Mouse (Mus musculus) brain, embryonic 14.5 days (tissue): ENCODE measurements around the gene Hoxb1. TPM values are rescaled to one million over a fixed set of nuclear protein-coding genes. Genes with fewer than 3 reads are reported as not detected.

Source experiments
- DNase-seq: peaks from one replicate; pipeline ENCODE4 v3.0.0-alpha.2; 2011; ENCODE audit warnings: low read depth
- CTCF ChIP-seq: fragments of 200-500 bp; IDR thresholded peaks from 2 replicates; pipeline ENCODE4 v1.5.1; 2012; ENCODE audit warnings: inconsistent platforms, mild to moderate bottlenecking, moderate library complexity, borderline replicate concordance; ENCODE audit not compliant: insufficient read depth, insufficient read length; ENCODE audit errors: extremely low read depth
- POLR2A ChIP-seq: fragments of 200-500 bp; IDR thresholded peaks from 2 replicates; pipeline ENCODE4 v1.6.1; 2012; ENCODE audit warnings: mild to moderate bottlenecking, inconsistent platforms, borderline replicate concordance; ENCODE audit not compliant: poor library complexity, insufficient read depth, insufficient read length, severe bottlenecking; ENCODE audit errors: extremely low read depth
- polyA plus RNA-seq: library from polyadenylated mRNA; depleted of rRNA; stranded (reverse); fragments of >200 nt; gene quantifications from 2 replicates; pipeline ENCODE4 v1.2.3, GENCODE M21; 2012

The Hoxb1 gene
- polyA plus RNA-seq, 1 experiment, result 0.04 TPM

DNA sequence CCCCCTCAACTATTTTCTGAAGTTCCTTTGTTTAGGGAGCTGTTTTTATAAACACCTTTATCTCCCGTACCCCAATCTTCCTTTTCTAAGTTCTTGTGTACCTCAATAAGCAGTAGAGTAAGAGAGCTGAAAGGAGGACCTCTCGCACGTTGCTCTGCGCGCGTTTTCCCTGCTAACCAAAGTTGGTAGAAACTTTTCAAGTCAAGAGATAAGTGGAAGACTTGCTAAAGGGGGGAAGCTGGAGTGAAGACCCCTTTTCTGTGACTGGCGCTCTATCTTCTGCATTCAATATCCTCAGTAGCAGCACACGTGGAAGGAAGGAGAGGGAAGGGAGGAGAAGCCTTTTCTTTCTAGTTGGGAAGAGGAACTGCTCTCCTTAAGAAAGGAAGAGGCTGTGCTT lies 40.6 kb upstream of the Hoxb1 start:
- no peak for DNase-seq
- TF ChIP-seq POLR2A, result no peak
- no peak for TF ChIP-seq CTCF

DNA sequence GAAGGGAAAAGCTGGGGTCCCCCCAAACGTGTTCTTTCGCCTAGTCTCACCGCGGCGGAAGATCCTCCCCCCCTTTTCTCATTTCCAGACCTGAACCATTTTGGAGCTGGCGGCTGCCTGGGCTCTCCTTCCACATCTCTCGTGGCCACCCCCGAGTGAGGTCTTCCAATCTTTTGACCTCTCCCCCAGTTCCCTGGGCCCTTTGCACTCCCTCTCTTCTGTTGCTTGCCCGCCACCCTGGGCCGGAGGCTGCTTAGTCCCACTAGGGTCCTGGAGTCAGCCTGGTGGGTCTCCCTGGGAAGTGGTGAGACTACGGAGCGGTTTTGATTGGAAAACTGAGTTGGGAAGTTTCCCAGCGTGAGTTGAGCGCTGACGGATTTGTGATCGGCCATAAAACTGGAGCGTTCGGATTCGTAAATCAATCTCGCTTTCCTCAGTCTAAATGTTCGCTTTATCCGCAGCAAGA lies 39.8 kb upstream of the Hoxb1 start:
- TF ChIP-seq POLR2A, result no peak
- TF ChIP-seq CTCF, result no peak
- no peak for DNase-seq

DNA sequence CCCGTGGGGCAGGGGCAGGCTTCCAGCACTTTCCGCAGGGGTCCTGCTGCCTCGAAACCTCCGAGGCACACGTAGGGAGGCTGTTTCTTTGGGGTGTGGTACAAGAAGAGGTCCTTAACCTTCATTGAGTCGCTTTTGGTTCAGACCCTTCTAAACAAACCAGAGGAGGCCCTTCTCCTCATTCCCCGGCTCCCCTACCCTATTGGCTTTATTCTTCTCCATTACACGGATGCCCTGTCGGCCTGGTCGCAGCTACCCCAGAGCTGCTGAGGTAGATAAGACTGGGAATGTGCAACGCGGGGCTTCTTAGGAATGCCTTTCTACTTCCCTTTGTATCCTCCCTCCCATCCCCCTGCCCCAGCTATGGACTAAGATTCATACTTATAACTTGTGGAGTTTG lies 38.8 kb upstream of the Hoxb1 start:
- no peak for DNase-seq
- TF ChIP-seq POLR2A (no peak), CTCF (no peak)

DNA sequence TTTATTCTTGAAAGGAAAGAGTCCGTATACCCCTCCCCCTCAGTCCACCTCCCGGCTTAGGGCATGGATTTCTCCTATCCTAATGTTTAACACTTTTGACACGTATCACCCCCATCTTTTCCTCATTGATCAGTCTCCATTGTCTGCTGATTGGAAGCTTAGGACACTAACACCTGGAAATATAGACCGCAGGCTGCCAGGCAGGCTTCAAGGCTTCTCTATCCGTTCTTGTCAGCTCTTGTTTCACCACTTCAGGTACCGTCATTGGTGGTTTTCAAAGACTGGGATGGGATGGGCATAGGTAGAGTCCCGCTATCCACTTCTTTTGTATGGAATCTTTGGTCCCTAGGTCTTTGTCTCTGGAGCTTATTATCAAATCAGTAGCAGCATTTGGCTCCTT lies 38.4 kb upstream of the Hoxb1 start:
- TF ChIP-seq CTCF, result no peak
- no peak for TF ChIP-seq POLR2A

DNA sequence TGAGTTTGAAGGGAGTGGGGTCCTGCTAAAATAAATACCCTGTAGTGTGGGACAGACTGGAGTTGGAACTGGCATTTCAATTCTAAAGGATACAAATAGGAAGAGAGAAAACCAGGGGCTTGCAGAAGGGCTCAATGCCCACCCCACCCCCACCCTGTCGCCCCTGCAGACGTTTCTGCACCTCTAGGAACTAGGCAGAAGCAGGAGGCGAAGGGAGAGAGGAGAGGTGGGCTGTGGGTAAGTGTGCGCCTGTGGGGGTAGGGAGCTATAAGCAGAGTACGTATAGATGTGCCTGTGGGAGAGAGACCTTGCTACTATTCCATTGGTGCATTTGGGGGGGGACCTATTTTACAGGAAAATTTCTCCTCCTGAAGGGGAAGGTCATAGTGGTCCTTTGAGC lies 37.8 kb upstream of the Hoxb1 start:
- DNase-seq, result no peak
- TF ChIP-seq CTCF (no peak), POLR2A (no peak)

More for the DNA sequence above, 38.4 kb upstream of the Hoxb1 start:
- DNase-seq, result no peak

DNA sequence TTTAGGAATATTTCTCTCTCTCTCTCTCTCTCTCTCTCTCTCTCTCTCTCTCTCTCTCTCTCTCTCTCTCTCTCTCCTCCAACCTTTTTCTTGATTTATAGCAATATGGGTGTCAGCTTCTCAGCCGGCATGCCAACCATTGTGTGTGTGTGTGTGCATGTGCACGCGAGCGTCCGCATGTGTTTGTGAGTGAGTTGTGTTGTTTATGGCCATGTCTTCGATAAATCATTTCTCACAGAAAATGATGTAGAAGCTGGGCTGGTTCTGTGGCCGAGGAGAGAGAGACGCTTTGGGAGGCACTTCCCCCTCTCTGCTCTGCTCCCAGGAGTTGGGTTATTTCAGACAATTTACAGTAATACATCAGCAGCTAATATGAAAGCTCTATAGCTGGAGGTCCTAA lies 36.9 kb upstream of the Hoxb1 start:
- no peak for DNase-seq
- TF ChIP-seq POLR2A, result no peak
- no peak for TF ChIP-seq CTCF

DNA sequence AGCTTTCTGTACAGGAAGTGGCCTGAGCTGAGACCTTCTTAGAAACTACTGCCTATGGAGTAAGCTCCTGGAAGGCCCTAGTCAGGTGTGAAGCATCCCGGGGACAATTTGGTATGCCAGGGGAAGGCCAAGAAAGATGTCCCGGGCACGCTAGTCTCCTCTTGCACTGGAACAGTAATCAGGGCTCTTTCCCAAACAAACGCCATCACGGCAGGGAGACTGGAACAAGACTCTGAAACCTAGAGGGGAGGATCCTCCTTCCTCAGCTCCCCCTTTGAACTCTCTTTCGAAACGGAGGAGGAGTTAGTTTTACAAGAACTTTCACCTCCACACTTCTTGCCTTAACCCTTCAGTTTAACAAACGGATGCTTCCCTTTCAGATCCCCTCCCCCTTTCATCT lies 33.4 kb upstream of the Hoxb1 start:
- DNase-seq, result no peak
- TF ChIP-seq CTCF, result no peak
- no peak for TF ChIP-seq POLR2A

DNA sequence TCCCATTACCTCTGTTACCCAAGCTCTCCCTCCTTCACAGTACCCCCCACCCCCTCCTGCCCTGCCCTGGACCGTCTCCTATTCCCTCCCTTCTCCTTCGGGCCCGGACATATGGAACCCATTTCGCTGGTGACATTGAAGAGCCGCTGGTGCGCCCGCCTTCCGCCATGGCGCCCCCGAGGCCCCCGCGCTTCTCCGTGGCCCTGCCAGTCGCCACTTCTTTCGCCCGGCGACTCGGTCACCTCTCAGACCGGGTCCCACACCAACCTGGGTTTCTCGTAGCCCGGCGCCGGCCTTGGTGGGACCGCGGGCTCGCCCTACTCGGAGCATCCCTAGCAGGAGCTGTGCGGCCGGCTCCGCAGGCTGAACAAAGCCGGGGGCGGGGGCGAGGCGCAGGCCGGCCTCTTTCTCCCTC lies 32.9 kb upstream of the Hoxb1 start:
- no peak for TF ChIP-seq POLR2A
- TF ChIP-seq CTCF, result no peak
- no peak for DNase-seq

DNA sequence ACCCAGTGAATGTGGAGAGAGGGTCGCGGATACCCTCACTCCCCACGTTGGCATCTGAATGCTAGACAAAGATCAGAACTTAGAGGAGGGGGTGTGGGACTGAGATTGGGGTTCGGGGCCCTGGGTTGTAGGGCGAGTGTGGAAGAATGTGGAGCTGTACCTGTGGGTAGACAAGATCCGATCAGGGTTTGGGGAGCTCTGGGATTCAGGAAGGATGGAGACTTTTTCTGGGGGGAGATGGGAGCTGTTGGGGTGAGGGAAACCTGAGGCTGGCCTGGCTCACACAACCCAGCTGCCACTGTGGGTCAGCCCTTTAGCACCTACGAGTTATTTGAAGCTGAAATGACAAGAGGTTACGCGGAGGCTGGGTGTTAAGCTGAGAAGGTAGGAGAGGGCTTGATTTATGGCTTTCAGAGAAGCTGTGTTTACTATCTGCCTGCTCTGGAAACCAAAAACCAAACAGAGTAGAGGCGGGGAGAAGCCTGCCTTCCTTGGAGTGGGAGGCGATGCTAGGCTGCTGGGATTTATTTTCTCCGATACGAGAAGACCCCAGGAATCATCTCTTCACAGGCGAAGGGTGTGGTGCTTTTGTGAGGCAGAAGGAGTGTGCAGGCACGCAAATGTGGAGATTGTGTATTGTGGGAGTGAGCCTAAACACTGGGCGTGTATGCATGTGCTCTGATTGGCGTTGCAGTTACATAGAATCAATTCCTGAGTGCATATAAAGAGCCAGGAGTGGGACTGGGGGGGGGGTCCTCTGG lies 32.1 kb upstream of the Hoxb1 start:
- no peak for TF ChIP-seq POLR2A
- no peak for TF ChIP-seq CTCF

DNA sequence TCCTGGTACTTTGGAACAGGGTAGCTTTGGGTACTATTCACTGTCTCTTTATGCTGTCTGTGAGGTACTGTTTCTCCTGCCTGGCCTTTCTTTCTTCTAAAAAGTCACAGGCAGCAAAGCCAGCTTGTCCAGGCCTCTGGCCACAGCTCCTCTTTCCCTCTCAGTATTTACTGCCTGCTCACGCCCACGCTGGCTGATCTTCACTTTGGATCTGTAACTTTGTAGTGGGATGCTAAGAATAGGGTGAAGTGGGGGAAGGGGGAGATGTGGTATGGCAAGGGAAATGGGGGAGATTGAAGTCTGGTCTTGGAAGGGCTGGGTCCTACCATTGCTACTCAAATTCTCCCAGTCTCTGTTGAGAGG lies 31.6 kb upstream of the Hoxb1 start:
- DNase-seq, result no peak
- TF ChIP-seq CTCF (no peak), POLR2A (no peak)

More for the DNA sequence above, 32.1 kb upstream of the Hoxb1 start:
- no peak for DNase-seq

DNA sequence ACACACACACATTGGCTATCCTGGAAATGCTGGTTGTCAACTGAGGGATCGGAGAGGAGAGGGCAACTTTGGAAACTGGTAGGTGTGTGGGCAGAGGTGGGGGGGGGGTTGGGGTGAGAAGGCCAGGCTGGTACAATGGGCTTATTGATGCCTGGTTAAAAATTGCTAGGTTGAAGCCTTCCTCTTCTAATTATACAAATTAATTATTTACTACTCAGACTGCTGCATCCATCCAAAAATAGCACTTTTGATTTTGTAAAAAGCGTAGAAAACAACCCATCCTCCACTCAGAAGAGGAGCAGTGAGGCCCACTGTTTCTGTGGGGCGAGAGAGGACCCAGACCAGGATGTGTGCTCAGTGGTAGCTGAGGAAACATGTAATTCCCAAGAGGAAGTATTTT lies 30.6 kb upstream of the Hoxb1 start:
- no peak for DNase-seq
- TF ChIP-seq POLR2A (no peak), CTCF (no peak)

DNA sequence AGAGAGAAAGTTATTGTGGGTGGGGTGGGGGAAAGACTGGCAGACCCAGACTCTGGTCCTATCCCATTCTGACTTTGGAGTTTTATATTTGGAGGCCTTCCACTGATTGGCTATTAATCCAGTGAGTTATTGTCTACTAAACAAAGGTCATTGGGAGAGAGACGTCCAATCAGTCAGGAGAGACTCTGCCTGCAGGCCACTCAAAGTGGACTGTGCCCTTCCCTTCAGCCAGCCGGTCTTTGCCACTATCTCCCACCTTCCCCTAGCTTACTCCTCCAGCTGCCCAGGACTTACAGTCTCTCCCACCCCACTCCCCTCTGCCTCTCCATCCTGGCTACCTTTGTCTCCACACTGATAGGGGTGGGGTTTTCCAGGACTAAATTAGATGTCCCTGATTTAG lies 29.0 kb upstream of the Hoxb1 start:
- no peak for DNase-seq
- TF ChIP-seq CTCF, result no peak
